Mouse (Mus musculus): ENCODE results near the gene Bcr. TPM values are rescaled to one million over a fixed set of nuclear protein-coding genes. Genes with fewer than 3 reads are reported as not detected.

Bcr gene
- polyA plus RNA-seq, 1 experiment from 2014 or later: 1.3 TPM

DNA sequence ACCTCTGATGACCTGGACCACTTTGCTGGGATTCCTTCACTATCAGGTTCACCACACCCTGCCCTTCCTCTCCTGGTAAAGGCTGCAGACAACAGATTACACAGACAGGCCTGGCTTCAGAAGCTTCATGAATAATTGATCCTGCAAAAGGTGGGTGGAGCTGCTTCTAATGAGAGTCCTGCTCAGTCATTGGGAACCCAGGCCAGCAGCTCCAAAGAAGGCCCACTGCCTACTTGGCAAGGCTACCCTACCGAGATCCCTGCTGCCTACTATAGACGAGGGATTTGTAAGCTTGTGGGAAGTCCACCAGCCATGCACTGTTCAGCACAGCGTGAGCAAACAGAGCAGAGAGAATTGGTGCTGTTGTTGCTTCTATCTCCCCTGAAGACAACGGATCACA lies 4.1 kb upstream of the Bcr start:
- no peak overlapping the region for H3K9ac ChIP-seq
- no peaks in the 10 kb centered on the region for H3K9me3 ChIP-seq (replicated peaks)
- no peak overlapping the region for H3K4me2 ChIP-seq
- no peak overlapping the region for H3K4me3 ChIP-seq (replicated peaks)
- no peak for ATAC-seq (ENCODE audit: insufficient read depth)
- H3K36me3 ChIP-seq (replicated peaks): no peaks in the 10 kb centered on the region
- 16% methylated on average over 4 of the region's 4 CpGs for WGBS (ENCODE audit: insufficient replicate concordance)
- no peak overlapping the region for H3K27ac ChIP-seq (replicated peaks)
- peaks cover 53% of the 10 kb centered on the region for H3K4me1 ChIP-seq (replicated peaks)
- peaks cover 20% of the 10 kb centered on the region for H3K27me3 ChIP-seq

DNA sequence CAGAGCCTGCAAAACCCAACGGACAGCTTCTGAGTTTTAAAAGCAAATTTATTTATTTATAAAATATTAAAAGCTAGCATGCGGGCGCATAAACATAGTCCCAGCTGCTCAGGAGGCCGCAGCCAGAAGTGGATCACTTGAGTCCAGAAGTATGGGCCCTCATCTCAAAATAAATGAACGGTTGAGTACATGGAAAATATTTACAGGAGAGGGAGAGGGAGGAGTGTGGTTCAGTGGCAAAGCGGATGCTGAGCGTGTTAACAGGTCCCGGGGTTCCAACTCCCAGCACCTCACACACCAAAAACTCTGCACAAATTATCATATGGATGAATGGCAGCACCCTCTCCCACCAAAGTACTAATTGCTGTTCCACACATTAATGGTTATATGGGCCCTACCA lies 2.1 kb upstream of the Bcr start:
- 68% methylated on average over 8 of the region's 8 CpGs for WGBS (ENCODE audit: insufficient replicate concordance)
- H3K27me3 ChIP-seq: peaks cover 41% of the 10 kb centered on the region
- no peak overlapping the region for H3K9ac ChIP-seq
- H3K4me1 ChIP-seq (replicated peaks): peaks cover 64% of the 10 kb centered on the region
- ATAC-seq (ENCODE audit: insufficient read depth): no peak
- H3K36me3 ChIP-seq (replicated peaks): no peaks in the 10 kb centered on the region
- no peaks in the 10 kb centered on the region for H3K9me3 ChIP-seq (replicated peaks)
- H3K4me2 ChIP-seq: no peak overlapping the region
- no peak overlapping the region for H3K27ac ChIP-seq (replicated peaks)
- no peak overlapping the region for H3K4me3 ChIP-seq (replicated peaks)

DNA sequence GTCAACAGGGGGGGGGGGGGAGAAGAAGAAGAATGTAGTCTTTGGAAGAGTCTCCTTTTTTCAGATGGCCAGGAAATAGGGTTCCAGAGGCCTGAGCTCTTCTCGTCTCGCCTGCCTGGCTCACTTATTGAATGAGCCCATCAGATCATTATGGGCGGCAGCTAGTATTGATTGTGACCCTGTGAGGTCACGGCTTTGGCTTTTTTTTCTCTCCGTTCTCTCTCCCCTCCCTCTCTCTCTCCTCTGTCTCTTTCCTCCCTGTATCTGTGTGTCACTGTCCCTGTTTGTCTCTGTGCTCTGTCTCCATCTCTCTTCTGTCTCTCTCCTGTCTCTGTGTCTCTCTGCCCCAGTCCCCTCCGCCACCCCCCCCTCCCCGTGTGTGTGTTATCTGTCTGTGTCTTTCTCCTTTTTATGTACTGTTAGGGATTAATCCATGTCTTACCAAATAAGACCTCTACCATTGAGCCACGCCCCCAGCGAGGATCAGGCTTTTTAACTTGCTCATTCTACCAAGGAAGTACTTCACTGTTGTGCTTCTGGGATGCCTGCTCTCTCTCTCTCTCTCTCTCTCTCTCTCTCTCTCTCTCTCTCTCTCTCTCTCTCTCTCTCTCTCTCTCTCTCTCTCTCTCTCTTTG lies 1.5 kb upstream of the Bcr start:
- Histone ChIP-seq H3K9me3 (replicated peaks) (no peaks in the 10 kb centered on the region), H3K4me1 (replicated peaks) (peaks cover 66% of the 10 kb centered on the region), H3K27ac (replicated peaks) (no peak overlapping the region), H3K4me3 (replicated peaks) (no peak overlapping the region), H3K9ac (no peak overlapping the region), H3K4me2 (peak overlapping the region; percentile 72), H3K27me3 (peaks cover 42% of the 10 kb centered on the region), H3K36me3 (replicated peaks) (no peaks in the 10 kb centered on the region)
- WGBS (ENCODE audit: insufficient replicate concordance): 50% methylated on average over 9 of the region's 9 CpGs
- no peak for ATAC-seq (ENCODE audit: insufficient read depth)

DNA sequence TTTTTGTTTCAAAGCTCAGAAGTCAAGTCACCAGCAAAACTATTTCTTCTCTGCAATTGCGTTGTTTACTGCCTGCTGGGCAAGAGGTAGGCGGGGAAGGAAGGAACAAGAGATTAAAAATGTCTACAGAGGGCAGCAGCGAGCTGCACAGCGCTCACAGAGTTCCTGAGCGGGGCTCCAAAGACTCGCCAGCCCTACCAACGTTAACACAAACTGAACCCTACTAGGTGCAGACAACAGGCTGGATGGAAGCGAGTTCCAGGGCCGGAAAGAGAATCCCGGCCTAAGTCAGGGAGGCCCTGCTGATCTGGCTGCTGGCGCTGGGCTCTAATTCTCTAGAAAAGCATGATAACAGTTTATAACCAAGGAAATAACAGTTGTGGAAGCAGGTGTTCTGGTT lies 996 bp upstream of the Bcr start:
- H3K27me3 ChIP-seq: peaks cover 42% of the 10 kb centered on the region
- H3K4me3 ChIP-seq (replicated peaks): peak overlapping the region; percentile 64; the same call in 1 of the 2 replicates
- H3K4me1 ChIP-seq (replicated peaks): peaks cover 63% of the 10 kb centered on the region
- no peaks in the 10 kb centered on the region for H3K9me3 ChIP-seq (replicated peaks)
- peak overlapping the region; percentile 38; the same call in 1 of the 2 replicates for H3K27ac ChIP-seq (replicated peaks)
- no peaks in the 10 kb centered on the region for H3K36me3 ChIP-seq (replicated peaks)
- H3K9ac ChIP-seq: no peak overlapping the region
- peak overlapping the region; percentile 72 for H3K4me2 ChIP-seq
- ATAC-seq (ENCODE audit: insufficient read depth): no peak
- WGBS (ENCODE audit: insufficient replicate concordance): under 1% methylated on average over 11 of the region's 11 CpGs

- H3K9ac ChIP-seq: peak overlapping the region; percentile 45; the same call in 1 of the 2 replicates
- H3K4me1 ChIP-seq (replicated peaks): peaks cover 60% of the 10 kb centered on the region
- peak overlapping the region; percentile 64 for H3K4me3 ChIP-seq (replicated peaks)
- peaks cover 42% of the 10 kb centered on the region for H3K27me3 ChIP-seq
- H3K9me3 ChIP-seq (replicated peaks): no peaks in the 10 kb centered on the region
- no peak for ATAC-seq (ENCODE audit: insufficient read depth)
- no peaks in the 10 kb centered on the region for H3K36me3 ChIP-seq (replicated peaks)
- H3K27ac ChIP-seq (replicated peaks): peak overlapping the region; percentile 65
- H3K4me2 ChIP-seq: peak overlapping the region; percentile 72
- under 1% methylated on average over 48 of the region's 48 CpGs for WGBS (ENCODE audit: insufficient replicate concordance)
Observed at GRCm38 (mm10) chr10:75060843-75061235, 447 bp downstream of the Bcr start.

DNA sequence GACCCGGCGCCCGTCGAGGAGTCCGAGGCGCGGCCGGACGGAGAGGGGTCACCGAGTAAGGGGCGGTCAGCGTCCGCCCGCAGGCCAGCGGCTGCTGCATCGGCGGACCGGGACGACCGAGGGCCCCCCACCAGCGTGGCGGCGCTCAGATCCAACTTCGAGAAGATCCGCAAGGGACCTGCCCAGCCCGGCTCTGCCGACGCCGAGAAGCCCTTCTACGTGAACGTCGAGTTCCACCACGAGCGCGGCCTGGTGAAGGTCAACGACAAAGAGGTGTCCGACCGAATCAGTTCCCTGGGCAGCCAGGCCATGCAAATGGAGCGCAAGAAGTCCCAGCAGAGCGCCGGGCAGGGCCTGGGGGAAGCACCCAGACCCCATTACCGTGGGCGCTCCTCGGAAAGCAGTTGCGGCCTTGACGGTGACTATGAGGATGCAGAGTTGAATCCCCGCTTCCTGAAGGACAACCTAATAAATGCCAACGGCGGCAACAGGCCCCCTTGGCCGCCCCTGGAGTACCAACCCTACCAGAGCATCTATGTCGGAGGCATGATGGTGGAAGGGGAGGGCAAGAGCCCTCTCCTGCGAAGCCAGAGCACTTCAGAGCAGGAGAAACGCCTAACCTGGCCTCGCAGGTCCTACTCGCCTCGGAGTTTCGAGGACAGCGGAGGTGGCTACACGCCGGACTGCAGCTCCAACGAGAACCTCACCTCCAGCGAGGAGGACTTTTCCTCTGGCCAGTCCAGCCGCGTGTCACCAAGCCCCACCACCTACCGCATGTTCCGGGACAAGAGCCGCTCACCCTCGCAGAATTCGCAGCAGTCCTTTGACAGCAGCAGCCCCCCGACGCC lies 1.2 kb downstream of the Bcr start:
- H3K4me3 ChIP-seq (replicated peaks): peak overlapping the region; percentile 64
- 2% methylated on average over 71 of the region's 71 CpGs for WGBS (ENCODE audit: insufficient replicate concordance)
- peaks cover 42% of the 10 kb centered on the region for H3K27me3 ChIP-seq
- peak overlapping the region; percentile 45; the same call in 1 of the 2 replicates for H3K9ac ChIP-seq
- no peaks in the 10 kb centered on the region for H3K9me3 ChIP-seq (replicated peaks)
- H3K36me3 ChIP-seq (replicated peaks): no peaks in the 10 kb centered on the region
- no peak overlapping the region for H3K27ac ChIP-seq (replicated peaks)
- peak overlapping the region; percentile 72 for H3K4me2 ChIP-seq
- ATAC-seq (ENCODE audit: insufficient read depth): no peak
- H3K4me1 ChIP-seq (replicated peaks): peaks cover 55% of the 10 kb centered on the region

DNA sequence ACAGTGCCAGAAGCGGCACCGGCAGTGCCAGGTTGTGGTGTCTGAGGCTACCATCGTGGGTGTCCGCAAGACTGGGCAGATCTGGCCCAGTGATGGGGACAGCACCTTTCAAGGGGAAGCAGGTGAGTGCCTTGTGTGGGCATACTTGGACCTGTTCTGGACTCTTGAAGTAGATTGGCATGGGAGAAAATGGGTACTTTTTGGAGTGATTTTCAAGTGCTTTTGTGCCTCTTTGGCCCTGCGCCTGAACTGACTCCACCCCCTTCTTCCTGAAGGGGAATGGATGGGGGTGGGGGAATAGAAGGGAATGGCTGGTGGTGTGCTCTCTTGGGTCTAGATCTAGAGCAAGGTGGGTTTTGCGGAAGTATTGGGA lies 1.8 kb downstream of the Bcr start:
- H3K9ac ChIP-seq: no peak overlapping the region
- ATAC-seq (ENCODE audit: insufficient read depth): no peak
- H3K27ac ChIP-seq (replicated peaks): no peak overlapping the region

DNA sequence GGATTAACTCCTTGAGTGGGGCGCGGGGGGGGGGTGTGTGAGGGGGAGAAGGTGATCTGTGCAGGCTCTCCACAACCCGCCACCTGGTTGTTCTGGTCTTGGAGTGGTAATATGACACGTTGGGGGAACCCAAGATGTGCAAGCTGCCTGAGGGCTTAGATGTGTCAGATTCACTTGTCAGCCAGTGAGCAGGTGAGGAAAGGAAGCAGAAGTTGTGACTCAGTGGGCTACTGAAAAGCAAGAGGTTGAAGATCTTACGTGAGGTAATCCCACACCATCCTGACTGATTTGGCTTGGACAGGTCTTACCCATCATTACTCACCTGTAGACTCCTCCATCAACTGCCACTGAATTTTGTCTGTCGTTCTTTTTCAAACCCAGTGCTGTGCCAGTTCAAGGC lies 2.2 kb downstream of the Bcr start:
- 28% methylated on average over 6 of the region's 6 CpGs for WGBS (ENCODE audit: insufficient replicate concordance)
- no peak for ATAC-seq (ENCODE audit: insufficient read depth)
- Histone ChIP-seq H3K4me1 (replicated peaks) (peaks cover 48% of the 10 kb centered on the region), H3K9me3 (replicated peaks) (no peaks in the 10 kb centered on the region), H3K27ac (replicated peaks) (no peak overlapping the region), H3K4me3 (replicated peaks) (peak overlapping the region; percentile 64), H3K36me3 (replicated peaks) (no peaks in the 10 kb centered on the region), H3K9ac (no peak overlapping the region), H3K4me2 (peak overlapping the region; percentile 72), H3K27me3 (peaks cover 42% of the 10 kb centered on the region)

More for the DNA sequence above, 1.8 kb downstream of the Bcr start:
- Histone ChIP-seq H3K4me1 (replicated peaks) (peaks cover 50% of the 10 kb centered on the region), H3K4me3 (replicated peaks) (peak overlapping the region; percentile 64), H3K36me3 (replicated peaks) (no peaks in the 10 kb centered on the region), H3K27me3 (peaks cover 42% of the 10 kb centered on the region), H3K9me3 (replicated peaks) (no peaks in the 10 kb centered on the region), H3K4me2 (peak overlapping the region; percentile 72)
- WGBS (ENCODE audit: insufficient replicate concordance): 6% methylated on average over 6 of the region's 6 CpGs

DNA sequence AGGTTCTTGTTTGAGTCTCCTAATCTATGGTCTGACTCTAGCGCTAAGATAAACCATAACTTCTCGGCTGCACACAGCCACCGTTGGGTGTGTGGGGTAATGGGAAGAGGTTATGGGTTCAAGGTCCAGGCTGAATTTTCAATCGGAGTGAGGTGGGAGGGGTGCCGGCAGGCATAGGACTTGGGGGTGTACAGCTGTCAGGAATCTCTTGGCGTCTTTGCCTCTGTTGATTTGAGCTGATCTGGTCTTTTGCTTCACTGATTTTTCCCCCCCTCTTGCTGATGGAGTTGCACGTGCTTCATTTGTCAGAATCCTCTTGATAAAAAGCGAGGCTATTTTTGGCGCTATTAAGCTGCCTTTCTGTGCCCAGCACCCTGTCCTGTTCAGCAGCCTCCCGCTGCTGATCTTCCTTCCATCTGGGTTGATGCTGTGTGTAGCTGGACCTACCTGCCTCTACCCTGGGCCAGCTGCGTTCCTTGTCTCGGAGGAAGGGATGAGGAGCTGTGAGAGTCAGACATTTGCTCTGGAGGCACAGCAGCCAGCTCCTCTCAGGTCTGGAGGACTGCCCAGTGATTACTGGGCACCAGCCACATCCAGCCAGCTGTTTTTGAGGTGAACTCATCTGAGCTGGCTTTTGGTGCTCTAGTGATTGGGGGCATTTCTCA lies 3.0 kb downstream of the Bcr start:
- Histone ChIP-seq H3K36me3 (replicated peaks) (no peaks in the 10 kb centered on the region), H3K4me1 (replicated peaks) (peaks cover 55% of the 10 kb centered on the region), H3K9ac (no peak overlapping the region), H3K4me3 (replicated peaks) (0 out of 2 replicates have a peak overlapping the region, but pooled peaks have one; percentile 14), H3K27me3 (peaks cover 42% of the 10 kb centered on the region), H3K27ac (replicated peaks) (no peak overlapping the region), H3K4me2 (peak overlapping the region; percentile 72), H3K9me3 (replicated peaks) (no peaks in the 10 kb centered on the region)
- no peak for ATAC-seq (ENCODE audit: insufficient read depth)
- WGBS (ENCODE audit: insufficient replicate concordance): 46% methylated on average over 12 of the region's 12 CpGs

GRCm38 (mm10) chr10:75065691-75066090 lies 5.3 kb downstream of the Bcr start:
- Histone ChIP-seq H3K4me2 (no peak overlapping the region), H3K27ac (replicated peaks) (no peak overlapping the region), H3K9ac (no peak overlapping the region), H3K4me3 (replicated peaks) (no peak overlapping the region), H3K4me1 (replicated peaks) (peaks cover 51% of the 10 kb centered on the region), H3K9me3 (replicated peaks) (no peaks in the 10 kb centered on the region), H3K27me3 (peaks cover 28% of the 10 kb centered on the region), H3K36me3 (replicated peaks) (no peaks in the 10 kb centered on the region)
- 61% methylated on average over 6 of the region's 6 CpGs for WGBS (ENCODE audit: insufficient replicate concordance)
- no peak for ATAC-seq (ENCODE audit: insufficient read depth)

- no peak for ATAC-seq (ENCODE audit: insufficient read depth)
- peaks cover 10% of the 10 kb centered on the region for H3K27me3 ChIP-seq
- no peak overlapping the region for H3K4me2 ChIP-seq
- H3K36me3 ChIP-seq (replicated peaks): no peaks in the 10 kb centered on the region
- no peak overlapping the region for H3K4me3 ChIP-seq (replicated peaks)
- H3K9ac ChIP-seq: no peak overlapping the region
- no peaks in the 10 kb centered on the region for H3K9me3 ChIP-seq (replicated peaks)
- peaks cover 41% of the 10 kb centered on the region for H3K4me1 ChIP-seq (replicated peaks)
- H3K27ac ChIP-seq (replicated peaks): no peak overlapping the region
Observed at GRCm38 (mm10) chr10:75067446-75067845, 7.1 kb downstream of the Bcr start.

All from liver, embryonic 15.5 days (tissue).